Mouse (Mus musculus) layer of hippocampus, adult 2 months (tissue): ENCODE measurements at regions not wholly inside any gene's neighbourhood (a gene's known extent, or its start where the extent isn't known, plus 50 kb on each side); places are given as distances from the start of the nearest gene placed in this dataset.

Experiments
- DNase-seq, 2 experiments: peaks; one replicate each; pipeline ENCODE4 v3.0.0; 2022; ENCODE audit warnings: low spot score in 2 of 2
- H3K27ac ChIP-seq: fragments of 200-600 bp; 2 replicates; pipeline ENCODE4 v1.8.1; 2022
- H3K4me3 ChIP-seq: fragments of 200-600 bp; 2 replicates; pipeline ENCODE4 v1.8.1; 2022; ENCODE audit warnings: mild to moderate bottlenecking
- CTCF ChIP-seq: fragments of 200-600 bp; conservative IDR thresholded peaks from 2 replicates; pipeline ENCODE4 v1.8.1; 2022; ENCODE audit warnings: antibody characterized with exemption, mild to moderate bottlenecking, moderate library complexity

DNA sequence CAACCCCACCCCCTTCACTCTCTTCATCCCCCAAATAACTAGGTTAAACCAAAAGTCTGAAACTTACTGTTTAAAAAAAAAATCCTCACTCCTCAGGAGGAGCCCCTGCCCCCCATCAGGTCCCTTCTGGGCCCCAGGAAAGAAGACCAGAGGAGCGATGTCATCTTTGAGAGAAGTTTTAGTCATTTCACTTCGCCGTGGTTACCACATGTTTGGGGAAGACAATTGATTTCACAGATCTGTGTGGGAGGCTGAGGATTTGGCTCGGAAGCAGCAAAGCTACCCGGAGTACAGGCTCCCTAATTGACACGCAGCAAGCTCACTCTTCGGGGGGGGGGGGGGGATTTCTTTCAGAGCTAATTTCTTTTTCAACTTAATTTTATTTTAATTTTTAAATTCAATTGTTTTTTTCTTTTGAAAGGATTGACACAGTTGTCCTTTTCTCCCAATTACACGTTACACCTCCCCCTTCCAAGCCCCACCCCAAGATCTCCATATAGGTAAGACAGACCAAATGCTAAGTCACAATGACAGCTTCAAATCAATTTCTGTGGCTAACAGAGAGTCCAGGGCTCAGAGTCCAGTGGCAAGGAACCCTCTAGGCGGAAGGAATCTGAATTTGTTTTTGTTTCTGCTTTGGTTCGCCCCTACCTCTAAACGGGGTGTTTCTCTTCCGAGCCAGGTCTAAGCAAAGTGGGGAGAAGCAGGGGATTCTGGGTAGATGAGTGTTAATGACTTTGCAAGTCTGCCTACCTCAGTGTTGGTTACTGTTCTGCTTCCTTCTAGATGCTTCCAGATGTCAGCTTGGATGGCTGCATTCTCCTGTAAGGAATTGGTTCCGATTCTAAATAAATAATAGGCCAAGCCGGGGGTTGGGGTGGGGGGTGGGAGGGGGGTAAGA, 98.2 kb upstream of the Ado start:
- DNase-seq = peak in 1 of 2 experiments; percentile 31
- no peak for TF ChIP-seq CTCF
- Histone ChIP-seq H3K4me3 (peak overlapping the region; percentile 23; the same call in 1 of the 2 replicates), H3K27ac (no peak overlapping the region)

DNA sequence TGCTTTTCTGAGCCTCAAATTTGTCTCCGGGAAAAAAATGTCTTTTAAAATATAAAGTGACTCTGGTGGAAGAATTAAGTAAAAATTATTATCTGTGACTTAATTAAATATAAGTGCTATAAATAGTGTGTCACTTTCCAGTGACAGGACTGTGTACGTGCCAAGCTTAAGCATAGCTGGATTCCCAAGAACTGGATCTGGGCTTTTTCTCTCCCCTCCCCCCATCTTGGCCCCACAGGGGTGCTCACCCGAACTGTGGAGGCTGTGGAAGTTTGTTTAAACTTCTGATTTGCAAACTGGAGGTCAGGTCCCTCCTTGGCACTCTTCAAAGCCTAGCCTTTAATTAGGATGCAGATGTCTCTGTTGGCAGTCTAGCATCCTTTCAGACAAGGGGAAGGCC, 97.1 kb upstream of the Ado start:
- H3K27ac ChIP-seq = no peak overlapping the region
- no peak for DNase-seq
- no peak overlapping the region for H3K4me3 ChIP-seq
- no peak for TF ChIP-seq CTCF

DNA sequence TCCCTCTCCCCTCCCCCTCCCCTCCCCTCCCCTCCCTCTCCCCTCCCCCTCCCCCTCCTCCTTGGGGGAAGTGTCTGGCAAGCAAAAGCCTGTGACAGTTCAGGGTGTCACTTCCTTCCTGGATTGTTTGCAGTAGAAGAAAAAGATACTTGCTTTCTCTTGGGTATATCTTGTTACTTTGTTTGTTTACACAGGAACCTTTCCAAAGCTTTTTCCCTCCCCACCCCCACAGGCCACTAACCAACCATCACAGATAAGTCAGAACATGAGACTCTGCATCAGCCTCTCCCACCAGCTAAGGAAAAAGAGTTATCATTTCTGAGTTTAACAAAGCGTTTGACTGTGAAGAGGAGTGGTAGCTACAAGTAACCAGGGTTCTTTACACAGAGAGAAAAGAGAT, 95.5 kb upstream of the Ado start:
- TF ChIP-seq CTCF = no peak
- H3K27ac ChIP-seq = no peak overlapping the region

DNA sequence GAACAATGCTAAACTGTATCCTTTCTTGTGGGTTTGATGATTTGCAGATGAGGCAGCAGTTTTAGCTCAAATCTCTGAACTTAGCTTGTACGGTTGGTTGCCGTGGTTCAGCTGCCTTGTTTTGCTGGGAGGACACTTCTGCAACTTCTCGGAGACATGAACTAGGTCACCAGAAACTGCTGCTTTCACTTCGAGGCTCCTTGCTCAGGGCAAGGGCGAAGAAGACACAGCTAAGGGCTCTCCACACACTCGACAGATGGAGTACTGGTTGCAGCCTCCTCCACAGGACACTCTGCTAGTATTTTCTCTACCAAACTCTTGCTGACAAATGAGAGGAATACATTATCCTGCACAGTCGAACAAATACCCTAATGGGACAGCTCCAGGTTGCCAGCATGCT, 94.9 kb upstream of the Ado start:
- DNase-seq = no peak
- H3K4me3 ChIP-seq = no peak overlapping the region
- TF ChIP-seq CTCF = no peak
- no peak overlapping the region for H3K27ac ChIP-seq

More for the DNA sequence above, 95.5 kb upstream of the Ado start:
- no peak overlapping the region for H3K4me3 ChIP-seq
- no peak for DNase-seq

DNA sequence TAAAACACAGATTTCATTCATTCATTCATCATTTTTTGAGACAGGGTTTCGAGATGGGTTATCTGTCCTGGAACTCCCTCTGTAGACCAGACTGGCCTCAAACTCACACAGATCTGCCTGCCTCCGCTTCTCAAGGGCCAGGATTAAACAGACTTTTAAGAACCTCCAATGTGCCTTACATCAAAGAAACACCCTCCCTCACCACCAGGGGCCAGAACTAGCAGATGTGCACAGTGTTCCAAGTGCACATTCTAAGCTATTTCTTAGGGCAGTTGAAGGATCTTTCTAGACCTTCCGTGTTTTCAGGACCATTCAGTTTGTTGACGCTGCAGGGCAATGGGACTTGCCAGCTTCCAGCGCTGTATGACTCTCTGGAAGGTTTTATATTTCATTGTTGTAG, 88.6 kb upstream of the Ado start:
- peak; percentile 37 for TF ChIP-seq CTCF
- Histone ChIP-seq H3K4me3 (no peak overlapping the region), H3K27ac (no peak overlapping the region)
- DNase-seq = no peak

DNA sequence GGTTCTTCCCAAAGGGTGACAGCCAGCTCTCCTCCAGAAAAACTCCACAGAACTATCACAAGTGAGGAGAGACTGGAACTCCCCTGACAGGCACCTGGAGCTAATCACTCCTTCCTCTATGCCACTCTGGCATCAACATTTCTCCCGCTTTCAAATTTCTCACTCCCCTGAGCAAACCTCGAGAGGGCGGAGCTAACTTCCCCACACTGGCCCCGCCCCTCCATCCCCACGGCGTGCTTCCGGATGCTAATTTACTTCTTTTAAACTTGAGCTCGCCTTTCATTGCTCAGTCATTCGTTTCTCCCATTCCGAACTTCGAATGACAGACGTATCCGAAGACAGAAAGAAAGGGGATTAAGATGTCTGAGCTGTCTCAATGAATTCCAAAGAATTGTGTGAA, 87.8 kb upstream of the Ado start:
- TF ChIP-seq CTCF = no peak
- no peak overlapping the region for H3K27ac ChIP-seq
- H3K4me3 ChIP-seq = no peak overlapping the region
- no peak for DNase-seq

DNA sequence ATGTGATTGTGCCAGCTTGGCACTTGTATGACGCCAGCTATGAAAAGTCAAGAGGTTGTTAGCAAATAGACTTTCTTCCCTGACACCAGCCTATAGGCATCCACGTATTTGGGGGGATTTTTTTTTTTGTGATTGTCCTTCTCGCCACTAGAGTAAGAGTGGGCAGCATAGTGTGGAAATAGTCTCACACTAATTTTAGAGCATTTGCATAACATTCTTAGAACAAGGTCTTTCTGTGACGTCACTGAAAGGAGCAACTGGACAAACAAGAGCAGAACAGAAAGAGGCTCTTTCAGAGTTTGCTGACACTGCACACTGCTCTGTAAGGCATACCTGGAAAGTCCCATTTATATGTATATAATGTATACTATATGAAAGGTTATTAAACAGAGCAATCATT, 86.0 kb upstream of the Ado start:
- Histone ChIP-seq H3K4me3 (no peak overlapping the region), H3K27ac (no peak overlapping the region)
- DNase-seq = no peak
- TF ChIP-seq CTCF = no peak

DNA sequence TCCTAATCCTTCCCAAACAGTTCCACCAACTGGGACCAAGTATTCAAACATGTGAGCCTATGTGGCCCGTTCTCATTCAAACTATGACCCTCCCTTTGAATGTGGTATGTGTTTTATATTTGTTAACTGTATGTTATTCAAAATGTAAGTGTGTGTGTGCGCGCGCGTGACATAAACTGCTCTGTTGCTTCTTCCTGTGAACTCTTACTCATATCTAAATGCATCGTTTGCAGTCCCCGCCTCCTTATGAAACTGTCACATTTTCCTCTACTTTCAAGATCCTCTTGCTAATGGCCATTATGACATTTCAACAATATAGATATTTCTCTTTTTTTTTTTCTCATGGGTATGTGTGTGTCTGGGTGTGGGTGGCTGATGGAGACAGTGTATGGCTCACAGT, 84.3 kb upstream of the Ado start:
- Histone ChIP-seq H3K27ac (no peak overlapping the region), H3K4me3 (no peak overlapping the region)
- no peak for DNase-seq
- TF ChIP-seq CTCF = no peak

DNA sequence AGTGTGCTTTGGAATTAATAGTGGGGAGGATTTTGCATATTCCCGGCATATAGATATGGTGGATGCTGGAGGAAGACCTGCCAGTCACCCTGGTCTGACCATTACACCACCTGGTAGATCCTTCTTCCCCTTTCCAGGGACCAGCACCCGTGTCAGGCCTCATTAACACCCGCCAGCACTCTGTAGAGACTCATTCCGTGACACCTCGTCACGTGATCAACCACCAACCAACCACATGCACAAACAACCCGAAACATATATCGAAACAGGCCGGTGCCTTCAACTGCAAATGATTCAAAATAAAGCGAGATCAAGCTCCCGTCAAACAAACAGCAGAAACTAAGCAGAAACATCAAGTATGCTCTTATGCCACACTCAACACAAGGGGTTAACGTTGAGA, 74.6 kb upstream of the Ado start:
- Histone ChIP-seq H3K27ac (no peak overlapping the region), H3K4me3 (no peak overlapping the region)
- TF ChIP-seq CTCF = no peak
- DNase-seq = no peak

DNA sequence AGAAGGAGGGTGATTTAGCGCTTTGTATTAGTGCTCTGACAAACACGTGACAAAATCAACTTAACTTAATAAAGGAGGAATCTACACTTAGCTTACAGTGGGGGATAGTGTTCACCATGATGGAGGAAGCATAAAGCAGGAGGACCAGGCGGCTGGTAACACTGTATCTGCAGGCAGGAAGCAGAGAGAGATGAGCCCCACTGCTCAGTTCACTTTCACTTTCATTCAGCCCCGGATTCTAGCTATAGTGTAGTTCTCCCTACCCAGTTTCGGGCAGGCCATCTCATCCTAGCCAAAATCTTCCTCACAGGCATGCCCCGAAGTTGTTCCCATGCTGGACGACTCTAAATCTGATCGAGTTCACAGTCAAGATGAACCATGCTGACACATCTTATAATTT, 71.3 kb upstream of the Ado start:
- no peak for DNase-seq
- Histone ChIP-seq H3K27ac (no peak overlapping the region), H3K4me3 (no peak overlapping the region)
- no peak for TF ChIP-seq CTCF

DNA sequence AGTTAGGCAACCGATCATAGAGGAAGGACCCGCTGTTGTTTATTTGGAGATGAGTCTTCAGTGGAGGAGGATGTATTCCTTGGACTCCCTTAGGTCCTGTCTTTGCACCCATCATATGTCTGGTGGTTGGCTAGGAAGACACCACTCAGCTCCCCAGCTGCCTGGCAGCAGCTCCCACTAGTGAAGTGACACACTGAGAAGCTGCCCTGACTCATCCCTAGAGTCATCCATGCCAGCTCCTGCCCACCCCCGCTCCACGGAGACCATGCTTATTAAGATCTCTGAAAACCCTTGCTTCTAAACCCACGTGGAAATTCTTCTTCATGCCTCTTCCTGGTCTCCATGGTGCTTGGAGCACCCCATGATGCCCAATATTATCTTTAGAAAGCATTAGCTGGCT, 69.4 kb upstream of the Ado start:
- DNase-seq = no peak
- H3K4me3 ChIP-seq = no peak overlapping the region
- no peak overlapping the region for H3K27ac ChIP-seq
- TF ChIP-seq CTCF = no peak

DNA sequence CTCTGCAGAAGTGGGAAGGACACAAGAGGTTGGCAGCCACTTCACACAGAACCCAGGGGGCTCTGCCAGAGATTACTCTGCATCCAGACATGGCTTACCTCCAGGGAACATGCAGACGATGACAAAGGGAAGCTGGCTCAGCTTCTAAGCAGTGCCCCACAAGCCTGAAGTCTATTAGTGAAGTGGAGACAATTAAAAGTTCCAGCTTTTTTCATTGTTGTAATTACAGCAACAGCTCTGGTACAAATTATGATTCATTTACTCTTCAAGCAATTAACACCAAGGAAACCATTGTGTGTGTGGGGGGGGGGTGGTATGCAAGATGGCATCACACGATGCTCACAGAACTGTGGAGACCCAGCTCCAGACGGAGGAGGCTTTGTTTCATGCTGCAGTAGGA, 66.3 kb upstream of the Ado start:
- Histone ChIP-seq H3K27ac (no peak overlapping the region), H3K4me3 (no peak overlapping the region)
- DNase-seq = no peak
- TF ChIP-seq CTCF = no peak

DNA sequence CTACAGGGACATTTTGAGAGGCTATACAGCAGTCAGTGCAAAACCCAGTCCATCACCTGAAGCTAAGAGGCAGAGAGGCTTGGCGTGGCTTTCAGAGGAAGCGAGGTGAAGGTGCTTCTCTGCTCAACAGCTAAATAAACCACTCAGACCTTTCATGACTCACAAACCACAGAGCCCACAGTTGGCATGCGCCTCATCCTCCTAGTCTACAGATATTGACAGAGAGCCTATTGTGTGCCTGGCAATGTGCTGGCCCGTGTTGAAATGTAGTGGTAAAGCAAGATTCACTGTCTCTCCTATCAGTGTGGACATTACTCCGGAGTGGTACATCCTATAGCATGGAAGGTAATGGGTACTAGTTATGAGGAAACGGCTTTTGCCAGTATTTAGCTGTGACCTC, 61.9 kb upstream of the Ado start:
- H3K27ac ChIP-seq = no peak overlapping the region
- no peak for TF ChIP-seq CTCF
- no peak for DNase-seq
- no peak overlapping the region for H3K4me3 ChIP-seq

DNA sequence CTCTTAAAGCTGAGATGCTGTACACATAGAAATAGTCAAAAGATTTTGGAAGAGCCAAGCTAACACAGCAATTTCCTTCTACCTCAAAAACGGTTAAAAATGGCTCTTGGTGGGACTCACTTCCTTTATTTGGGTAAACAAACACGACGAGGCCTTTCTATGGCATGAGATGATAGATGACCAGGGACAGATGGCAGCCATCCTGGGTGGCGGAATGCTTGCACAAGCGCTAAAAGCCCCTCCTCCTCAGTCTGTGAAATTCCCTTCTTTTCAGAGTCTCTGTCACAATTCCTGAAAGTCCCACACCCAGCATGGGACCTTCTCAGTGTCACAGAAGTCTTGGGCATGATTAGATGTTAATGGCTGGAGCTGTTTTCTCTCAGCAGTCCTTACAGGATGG, 59.3 kb upstream of the Ado start:
- no peak overlapping the region for H3K27ac ChIP-seq

More for the DNA sequence above, 59.3 kb upstream of the Ado start:
- no peak for DNase-seq
- no peak for TF ChIP-seq CTCF
- no peak overlapping the region for H3K4me3 ChIP-seq
